Mouse (Mus musculus) gonadal fat pad, adult 2 months (tissue): Measurements from ENCODE around the gene Nt5dc3. TPM values are rescaled to one million over a fixed set of nuclear protein-coding genes. Genes with fewer than 3 reads are reported as not detected.

Source experiments
- DNase-seq: peaks from one replicate; pipeline ENCODE4 v3.0.0-alpha.2; 2012; ENCODE audit warnings: low read depth
- polyA plus RNA-seq: library from polyadenylated mRNA; depleted of rRNA; stranded (reverse); fragments of >200 nt; gene quantifications from 2 replicates; pipeline ENCODE4 v1.2.3, GENCODE M21; 2012

Nt5dc3 gene
- polyA plus RNA-seq, 1 experiment, result 15.5 TPM

DNA sequence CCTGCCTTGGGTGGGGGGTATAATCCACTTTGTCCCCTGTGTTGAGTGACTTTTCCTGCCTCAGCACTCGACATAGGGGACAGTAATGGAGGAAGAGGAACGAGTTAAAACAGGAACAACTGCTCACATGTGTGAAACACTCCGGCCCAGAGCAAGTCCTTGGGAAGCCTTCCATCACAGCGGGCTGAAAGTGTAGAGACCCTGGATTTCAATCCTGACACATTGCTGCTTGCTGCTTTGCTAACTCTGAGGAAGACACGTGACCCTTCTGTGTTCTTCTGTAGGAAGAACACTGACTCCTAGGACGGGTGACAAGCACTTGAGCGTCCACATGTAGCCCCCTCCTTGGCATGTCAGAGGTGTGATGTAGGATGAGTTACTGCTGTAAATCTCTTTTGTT, 36.3 kb downstream of the Nt5dc3 start:
- no peak for DNase-seq

DNA sequence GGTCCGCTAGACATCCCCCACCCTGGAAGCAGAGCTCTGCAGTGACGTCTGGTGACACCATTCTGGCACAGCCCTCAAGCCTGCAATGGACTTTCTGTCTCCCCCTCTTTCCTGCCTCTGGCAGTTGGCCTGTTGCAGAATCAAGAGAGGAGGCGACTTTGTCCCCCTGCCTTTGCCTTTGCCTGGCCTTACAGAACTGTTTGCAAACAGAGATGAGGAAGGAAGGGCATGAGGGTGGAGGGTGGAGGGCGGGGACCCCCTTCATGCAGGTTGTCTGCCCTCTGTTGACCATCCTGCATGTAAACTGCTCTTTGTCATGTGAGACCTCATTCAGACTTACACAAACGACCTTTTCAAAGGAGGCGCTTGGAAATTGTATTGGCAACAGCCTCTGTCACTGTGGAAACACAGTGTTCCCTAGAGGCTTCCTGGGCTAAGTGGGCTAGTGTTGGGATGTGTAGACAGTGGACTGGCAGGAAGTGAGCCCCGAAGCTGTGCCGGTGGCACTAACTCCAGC, 40.9 kb downstream of the Nt5dc3 start:
- DNase-seq, result no peak

DNA sequence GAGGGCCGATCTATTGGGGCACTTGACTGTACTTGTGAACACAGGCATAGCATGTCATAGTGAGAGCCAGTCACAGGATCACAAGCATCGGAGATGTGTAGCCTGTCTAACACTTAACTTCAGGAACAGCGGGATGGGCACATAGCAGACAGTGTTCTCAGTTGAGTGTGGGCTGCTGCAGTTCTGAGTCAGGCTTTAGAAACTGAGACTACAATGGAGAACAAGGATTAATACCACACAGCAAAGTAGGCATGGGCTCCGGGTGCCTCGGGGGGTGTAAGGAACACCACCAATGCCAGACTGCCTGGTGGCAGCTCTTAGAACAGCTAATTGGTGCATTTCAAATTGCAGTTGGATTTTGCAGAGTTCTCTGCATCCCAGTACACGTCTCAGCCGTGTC, 42.2 kb downstream of the Nt5dc3 start:
- DNase-seq, result no peak

DNA sequence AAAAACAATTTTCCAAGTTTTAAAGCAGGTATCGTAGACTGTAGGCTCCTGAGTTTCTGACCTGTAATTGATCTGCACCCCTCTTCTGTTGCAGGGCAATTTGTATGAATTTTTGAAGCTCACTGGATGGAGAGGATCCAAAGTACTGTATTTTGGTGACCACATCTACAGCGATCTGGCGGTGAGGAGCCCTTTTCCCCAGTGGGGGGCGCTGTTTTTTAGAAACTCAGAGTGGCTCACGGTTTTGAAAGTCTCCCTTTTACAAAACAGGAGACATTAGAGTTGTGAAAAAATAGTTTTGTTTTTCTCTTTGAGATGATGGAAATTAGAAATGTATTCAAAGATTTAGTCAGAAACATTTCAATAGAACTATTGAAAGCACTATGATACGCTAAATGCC, 45.3 kb downstream of the Nt5dc3 start:
- no peak for DNase-seq

DNA sequence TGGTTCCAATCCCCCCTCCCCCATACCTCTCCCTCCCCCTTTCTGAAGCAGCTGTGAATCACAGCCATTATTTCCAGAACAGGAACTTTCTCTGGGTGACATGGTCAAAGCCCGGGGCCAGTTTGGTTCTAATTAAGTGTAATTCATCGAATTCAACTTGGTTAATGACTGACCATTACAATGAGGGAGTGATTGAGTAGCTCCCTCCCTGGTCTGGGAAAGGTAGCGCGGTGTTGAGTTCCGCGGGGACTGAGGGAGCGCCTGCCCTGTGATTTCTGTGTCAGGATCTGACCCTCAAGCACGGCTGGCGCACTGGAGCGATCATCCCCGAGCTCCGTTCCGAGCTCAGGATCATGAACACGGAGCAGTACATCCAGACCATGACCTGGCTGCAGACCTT, 46.1 kb downstream of the Nt5dc3 start:
- DNase-seq, result no peak

DNA sequence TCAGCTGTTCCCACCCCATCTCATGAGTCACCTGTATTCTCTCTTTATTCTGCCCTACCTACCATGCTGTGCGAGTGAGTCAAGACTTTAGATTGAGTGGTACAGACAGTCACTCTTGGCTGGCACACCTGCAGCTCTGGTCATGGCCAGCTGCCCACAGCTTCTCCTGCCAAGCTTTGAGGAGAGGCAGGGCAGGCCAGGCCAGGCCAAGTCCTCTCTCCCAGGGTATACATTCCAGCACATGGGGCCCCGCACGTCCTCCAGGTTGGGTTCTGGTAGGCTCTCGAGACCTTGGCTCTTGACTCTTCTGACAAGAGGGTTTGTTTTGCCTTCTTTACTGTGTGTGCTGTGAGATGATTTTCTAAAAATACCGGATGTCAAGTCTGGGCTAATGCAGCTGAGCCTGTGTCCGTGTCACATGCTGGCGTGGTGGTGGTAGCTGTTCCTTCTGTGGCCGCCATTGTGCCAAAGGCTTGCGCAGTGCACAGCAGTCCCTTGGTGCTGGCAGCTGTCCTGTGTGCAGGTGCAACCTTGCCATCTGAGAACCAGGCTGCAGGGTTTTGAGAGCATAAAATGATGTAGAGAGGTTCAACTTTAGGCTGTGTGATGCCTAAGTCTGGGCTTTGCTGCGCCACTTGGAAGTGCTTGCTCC, 47.2 kb downstream of the Nt5dc3 start:
- no peak for DNase-seq

DNA sequence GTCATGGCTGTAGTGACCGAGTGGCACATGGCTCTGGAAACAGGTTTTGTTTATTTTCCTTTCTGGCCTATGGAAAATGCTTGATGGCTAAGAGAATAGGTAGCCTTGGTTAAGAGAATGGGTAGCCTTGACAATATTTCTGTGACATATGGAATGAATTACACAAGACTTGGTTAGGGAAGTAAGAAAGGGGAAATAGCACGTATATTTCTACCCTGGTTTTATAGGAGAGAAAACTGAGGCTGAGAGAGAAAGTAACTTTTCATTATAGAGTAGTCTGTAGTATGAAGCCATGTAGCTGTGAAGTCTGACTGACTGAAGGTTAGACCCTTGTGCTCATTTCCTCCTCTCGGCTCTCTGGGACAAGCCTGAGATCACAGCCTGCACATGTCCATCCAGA, 48.1 kb downstream of the Nt5dc3 start:
- no peak for DNase-seq

DNA sequence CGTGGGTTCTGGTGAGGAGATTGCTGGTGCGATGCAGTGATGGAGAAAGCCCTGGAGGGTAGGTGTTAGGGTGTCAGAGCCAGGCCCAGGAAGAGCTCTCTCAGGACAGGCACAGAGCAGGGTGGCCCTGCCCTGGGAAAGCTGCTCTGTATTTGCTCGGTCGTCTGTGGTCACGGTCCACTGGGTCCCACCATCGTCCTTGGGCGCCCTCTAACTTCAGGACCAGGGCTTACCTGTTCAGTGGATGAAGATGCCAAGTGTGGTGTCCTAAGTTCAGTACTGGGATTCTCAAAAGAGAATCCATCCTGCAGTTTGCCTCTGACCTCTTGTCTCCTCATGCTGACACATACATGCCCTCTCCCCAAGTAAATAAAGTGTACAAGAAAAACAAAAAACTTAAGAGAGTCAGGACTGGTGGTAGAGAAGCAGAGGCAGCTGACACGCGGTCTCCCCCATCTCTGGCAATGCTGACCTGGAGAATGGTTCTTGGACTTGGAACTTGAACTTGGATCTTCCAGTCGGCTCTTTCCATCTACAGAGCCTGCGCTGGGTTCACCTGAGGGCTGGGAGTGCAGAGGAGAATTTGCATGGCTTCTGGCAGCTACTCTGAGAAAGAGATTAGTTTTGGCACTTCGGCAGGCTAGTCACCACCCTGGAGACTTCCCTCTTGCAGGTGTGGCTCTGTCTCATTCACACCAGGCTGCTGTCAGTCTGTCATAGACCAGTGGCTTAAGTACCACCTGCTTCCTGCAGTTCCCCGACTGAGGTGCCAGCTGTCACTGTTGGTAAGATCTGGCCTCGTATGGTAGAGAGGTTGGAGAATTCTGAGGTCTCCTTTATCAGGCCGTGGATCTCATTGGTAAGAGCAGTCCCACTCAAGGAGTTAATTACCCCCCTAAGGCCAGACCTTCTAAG, 49.7 kb downstream of the Nt5dc3 start:
- DNase-seq, result no peak

DNA sequence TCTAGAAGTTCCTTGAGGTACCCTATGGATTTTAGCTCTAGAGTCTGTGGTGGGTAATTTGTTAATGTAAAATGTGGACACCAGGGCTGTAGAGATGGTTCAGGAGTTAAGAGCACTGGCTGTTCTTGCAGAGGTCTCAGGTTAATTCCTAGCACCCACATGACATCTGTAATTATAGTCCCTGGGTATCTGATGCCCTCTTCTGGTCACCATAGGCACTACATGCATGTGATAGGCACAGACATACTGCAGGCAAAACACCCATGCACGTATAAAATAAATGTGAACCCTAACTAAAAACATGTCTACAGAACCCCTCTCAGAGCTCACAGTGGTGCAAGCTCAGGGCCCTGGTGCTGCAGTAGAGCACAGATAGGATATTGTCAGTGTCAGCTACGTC, 50.7 kb downstream of the Nt5dc3 start:
- no peak for DNase-seq

DNA sequence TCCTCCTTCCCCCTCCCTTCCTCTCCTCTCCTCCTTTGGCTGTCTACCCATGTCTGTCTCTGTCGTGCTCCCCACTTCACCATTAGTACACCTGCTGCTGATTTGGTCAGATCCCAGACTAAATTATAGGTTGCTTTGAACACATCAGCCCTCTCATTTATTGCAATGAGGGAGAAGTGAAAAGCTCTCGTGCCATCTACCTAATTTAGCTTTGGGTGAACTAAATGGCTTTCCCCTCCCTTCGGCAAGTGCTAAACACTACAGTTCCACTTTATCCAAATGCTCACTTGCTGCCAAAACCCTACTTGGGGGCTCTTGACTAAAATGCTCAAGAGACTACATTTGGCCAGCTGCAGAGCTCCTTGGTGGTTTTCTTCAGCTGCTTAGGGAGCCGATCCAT, 58.0 kb downstream of the Nt5dc3 start:
- DNase-seq, result no peak

DNA sequence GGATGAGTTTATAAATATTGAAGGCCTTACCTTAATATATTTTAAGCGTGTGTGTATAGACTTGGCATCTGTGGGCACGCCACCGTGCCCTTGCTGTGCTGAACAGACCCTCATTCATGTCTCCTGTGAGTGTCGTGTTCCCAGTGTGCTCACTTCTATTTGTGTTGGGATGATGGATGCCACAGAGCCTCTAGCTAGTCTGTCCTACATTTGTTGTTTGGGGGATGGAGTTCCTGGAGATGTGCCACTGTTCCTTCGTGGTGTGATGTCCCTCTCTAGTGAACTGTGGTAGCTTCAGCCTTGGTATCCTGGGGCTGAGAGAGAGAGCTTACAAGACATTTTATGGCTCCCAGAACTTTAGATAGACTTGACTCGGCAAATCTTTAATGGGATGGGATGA, 60.0 kb downstream of the Nt5dc3 start:
- DNase-seq, result no peak

DNA sequence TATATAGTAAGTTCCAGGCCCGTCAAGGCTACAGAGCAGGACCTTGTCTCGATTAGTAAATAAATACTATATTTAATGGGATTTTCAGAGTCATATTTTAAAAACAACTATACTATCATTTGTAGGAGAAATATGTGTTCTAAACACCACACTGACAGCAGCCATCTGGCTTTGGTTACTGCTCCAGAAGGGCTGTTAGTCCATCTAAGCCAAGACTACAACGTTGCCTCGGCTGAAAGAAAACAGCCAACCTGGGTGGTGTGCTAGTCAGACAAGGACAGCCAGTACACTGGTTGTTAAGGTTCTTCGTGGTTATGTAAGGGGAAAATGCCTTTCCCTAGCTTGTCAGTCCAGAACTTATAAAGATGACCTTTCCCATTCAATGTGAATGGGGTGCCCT, 63.9 kb downstream of the Nt5dc3 start:
- no peak for DNase-seq

DNA sequence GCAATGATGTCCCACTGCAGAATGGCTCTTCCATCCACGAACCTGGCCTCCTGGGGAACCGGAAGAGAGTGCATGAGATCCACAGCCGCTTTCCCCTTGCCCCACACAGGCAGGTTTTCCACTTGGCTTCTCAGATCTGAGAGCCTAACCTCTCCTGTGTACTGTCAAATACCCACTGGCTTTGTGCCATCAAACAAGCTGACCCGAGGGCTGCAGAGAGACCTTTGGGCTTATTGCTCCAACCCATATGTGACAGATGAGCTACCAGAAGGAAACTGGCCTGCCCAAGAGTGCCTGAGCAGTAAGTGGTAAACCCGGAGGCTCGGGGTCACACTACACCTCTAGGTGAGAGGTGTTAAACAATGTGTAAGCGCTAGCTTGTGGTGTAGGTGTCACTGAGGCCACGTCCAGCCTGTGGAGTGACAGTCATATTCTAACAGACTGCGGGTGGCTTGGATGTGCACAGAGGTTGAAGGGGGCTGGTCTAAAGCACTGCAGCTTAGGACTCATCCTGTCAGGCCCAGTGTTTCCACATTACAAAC, 68.2 kb downstream of the Nt5dc3 start:
- DNase-seq, result no peak

DNA sequence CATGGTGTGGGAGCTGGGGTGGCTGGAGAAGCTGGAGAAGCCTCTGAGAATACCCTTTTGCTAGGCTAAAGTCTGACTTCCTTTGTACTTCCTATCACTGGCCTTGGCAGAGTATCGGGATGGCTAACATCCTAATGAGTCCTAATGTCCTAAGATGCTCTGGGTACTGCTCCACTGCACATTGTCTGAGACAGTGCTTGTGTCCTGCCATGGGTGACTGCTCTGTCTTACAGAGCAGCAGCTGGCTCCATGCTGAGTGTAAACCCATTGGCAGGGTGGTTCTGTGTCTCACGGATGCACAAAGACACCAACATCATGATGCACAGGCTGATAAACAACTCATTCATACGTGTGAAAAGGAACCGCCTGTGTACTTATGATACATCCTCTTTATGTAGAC, 70.3 kb downstream of the Nt5dc3 start:
- no peak for DNase-seq

DNA sequence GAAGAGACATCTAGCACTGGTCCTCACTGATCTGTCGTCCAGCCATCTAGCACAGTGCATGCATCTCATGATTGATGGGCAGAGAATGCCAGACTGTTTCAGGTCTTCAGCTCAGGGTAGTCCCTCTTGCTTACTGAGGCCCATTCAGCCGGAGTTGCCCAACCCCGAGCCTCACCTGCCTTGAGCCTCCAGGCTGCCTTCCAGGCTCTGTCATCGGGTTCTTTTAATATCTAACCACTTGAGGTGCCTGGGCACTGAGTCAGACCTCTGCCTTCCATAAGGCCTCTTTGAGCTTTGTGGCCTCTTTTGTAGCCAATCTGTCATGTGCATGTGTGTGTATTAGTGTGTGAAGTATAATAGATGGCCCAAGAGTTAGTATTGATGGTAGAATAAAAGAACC, 70.7 kb downstream of the Nt5dc3 start:
- no peak for DNase-seq

DNA sequence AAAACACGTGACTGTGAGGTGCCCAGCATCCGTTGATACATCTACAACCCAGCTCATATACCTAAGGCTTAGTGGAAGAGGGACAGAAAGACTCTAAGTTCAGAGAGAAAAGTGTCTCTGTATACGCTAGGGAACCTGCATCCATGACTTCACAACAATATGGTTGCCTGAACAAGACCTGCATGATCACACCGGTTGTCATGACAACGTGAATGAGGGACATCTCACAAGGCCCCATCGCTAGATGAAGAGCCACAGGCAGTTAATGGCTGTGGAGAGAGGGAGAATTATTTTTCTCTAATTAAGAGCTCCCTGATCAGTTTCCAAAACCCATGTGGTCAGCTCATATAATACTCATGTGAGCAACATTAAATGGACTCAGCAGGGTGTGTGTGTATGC, 73.4 kb downstream of the Nt5dc3 start:
- no peak for DNase-seq

DNA sequence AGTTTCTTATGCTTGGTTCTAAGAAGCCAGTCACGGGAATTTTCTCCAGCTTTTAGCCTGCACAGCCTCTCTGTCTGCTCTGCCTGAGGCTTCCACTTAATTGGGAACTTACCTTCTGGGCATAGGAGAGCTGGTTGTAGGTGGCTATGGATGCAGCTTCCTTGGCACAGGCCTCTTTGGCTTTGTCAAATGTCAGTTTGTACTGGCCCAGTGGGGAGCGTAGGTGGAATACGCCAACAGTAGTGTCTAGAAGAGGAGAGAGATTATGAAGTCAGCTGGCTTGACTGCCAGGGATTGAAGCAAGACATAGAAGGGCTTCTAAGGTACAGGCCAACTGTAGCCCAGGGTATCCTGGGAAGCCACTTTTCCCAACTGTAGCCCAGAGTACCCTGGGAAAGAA, 74.6 kb downstream of the Nt5dc3 start:
- peak; percentile 45 for DNase-seq

DNA sequence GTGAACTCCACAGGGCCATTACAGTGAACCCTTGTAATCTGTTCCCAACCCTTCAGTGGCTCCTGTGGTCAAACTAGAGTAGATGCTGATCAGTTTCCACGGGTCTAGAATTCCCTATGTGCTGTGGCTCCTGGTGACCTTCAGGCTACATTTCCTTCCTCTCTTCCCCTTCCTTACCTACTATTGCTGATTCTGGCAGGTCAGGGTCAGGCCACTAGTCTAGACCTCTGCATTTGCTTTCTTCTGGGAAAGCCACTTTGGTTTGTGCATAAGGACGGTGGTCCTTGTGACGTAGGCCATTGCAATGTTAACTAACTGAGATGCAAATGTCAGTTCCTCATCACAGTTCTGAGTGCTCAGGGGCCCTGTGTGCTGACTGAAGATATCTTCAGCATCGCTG, 81.6 kb downstream of the Nt5dc3 start:
- no peak for DNase-seq

DNA sequence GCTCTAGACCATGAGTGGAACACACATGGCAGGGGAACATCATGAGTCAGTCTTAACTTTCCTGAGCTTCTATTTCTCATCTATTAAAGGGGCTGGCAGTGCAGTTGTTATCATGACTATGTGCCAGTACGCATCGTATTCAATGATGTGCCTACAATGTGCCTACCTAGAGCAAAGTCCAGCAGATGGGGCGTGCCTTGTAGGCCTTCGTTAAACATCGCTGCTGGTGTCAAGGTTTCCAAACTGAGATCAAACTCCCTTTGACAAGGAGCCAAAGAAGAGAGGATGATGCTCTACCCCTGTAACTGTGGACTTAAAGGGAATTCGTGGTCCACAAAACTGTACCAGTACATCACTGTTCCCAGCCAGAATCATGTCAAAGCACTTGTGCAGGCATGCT, 83.7 kb downstream of the Nt5dc3 start:
- DNase-seq, result no peak

DNA sequence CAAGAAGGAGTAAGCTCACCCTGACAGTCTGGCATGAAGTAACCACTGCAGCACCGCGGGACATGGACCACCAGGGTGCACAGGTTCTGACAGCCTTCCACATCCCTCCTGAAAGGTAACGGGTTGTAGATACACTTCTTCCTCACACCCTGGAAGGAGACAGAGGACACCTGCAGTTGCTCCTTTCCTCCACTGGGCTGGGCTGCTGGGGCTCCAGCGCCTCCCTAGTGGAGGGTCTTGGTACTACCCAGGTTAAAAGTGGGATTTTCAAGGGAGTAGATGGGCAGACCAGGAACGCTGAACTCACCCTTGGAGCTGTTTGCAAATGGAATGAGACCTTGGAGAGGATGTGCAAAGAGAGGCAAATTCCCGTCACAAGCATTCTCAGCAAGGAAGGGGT, 84.6 kb downstream of the Nt5dc3 start:
- DNase-seq, result no peak

DNA sequence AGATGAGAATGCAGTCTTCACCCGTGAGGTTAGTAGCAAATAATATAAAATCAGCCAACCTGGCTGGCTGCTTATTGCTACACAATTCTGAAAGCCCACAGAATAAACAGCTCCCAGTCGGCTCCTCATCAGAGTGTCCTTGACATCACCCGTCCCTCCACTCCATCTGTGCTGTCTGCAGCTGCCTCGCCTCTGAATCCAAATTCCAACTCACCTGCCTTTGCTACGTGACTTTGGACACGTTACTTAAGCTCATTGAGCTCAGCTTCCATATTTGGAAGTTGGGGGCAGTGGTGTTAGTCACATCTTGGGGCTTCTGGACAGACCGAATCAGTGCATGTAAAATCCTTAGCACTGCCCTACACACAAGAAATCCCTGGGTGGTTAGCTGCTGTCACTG, 93.3 kb downstream of the Nt5dc3 start:
- DNase-seq, result no peak

DNA sequence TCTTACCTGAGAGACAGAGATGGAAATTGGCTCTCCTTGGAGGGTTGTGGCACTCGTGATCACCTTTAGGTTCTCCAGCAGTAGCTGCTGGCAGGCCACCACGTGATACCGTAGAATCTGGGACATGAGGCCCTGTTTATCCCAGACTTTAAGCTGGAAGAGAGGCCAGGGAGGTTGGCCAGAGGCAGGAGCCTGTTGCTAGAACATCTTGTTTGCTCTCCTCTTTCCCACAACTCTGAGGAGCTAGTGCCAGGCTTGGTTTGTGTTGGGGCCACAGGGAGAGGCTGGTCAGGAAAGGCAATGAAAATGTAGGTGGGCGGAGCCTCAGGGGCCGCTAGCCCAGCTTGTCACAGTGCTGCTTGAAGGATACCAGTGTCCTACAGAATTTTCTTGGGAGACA, 93.8 kb downstream of the Nt5dc3 start:
- no peak for DNase-seq

DNA sequence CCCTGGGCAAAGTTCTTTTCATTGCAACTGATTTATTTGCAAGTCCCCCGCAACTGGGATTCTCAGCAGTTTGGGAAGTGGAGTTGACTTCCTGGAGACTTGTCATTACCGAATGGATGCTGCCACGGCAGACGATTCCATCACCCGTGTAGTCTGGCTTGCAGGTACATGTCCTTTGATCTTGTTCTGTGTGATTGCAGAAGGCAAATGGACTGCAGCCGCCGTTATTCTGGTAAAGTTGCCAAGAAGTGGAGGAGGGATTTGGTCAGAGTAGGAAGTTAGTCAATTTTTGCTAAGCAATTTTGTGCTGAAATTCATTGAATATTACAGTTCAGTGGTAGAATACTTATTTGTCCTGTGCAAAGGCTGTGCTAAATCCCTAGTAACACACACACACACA, 99.9 kb downstream of the Nt5dc3 start:
- DNase-seq, result no peak
